Mouse (Mus musculus) forebrain, embryonic 14.5 days (tissue): ENCODE data around the gene Grm1. TPM values are rescaled to one million over a fixed set of nuclear protein-coding genes. Genes with fewer than 3 reads are reported as not detected.

Experiments
- ATAC-seq: fragments of 200-750 bp; cut with Nextera tagmentation; 2 replicates; pipeline ENCODE4 v1.8.0; 2017; ENCODE audit warnings: mild to moderate bottlenecking, moderate library complexity
- DNase-seq: peaks from one replicate; pipeline ENCODE4 v3.0.0-alpha.2; 2015; ENCODE audit warnings: low spot score
- H3K27ac ChIP-seq: fragments of 300-500 bp; sonication (generic); 2 replicates; pipeline ENCODE4 v1.5.1; 2014; ENCODE audit warnings: low read depth, mild to moderate bottlenecking, control low read depth, low read length, moderate library complexity
- H3K27me3 ChIP-seq: fragments of 300-500 bp; sonication (generic); replicated peaks from 2 replicates; pipeline ENCODE4 v1.6.1; 2014; ENCODE audit warnings: low read length, control low read depth, mixed read lengths; ENCODE audit not compliant: control insufficient read depth, insufficient read depth
- H3K36me3 ChIP-seq: fragments of 300-500 bp; sonication (generic); 2 replicates; pipeline ENCODE4 v1.6.1; 2014; ENCODE audit warnings: low read length, control low read depth; ENCODE audit not compliant: control insufficient read depth, insufficient read depth
- H3K4me1 ChIP-seq: fragments of 300-500 bp; sonication (generic); 2 replicates; pipeline ENCODE4 v1.6.1; 2014; ENCODE audit warnings: antibody characterized with exemption, low read length, control low read depth; ENCODE audit not compliant: control insufficient read depth, insufficient read depth
- H3K4me2 ChIP-seq: fragments of 300-500 bp; sonication (generic); 2 replicates; pipeline ENCODE4 v1.6.1; 2014; ENCODE audit warnings: mild to moderate bottlenecking, control low read depth, low read length
- H3K4me3 ChIP-seq: fragments of 300-500 bp; sonication (generic); 2 replicates; pipeline ENCODE4 v1.5.1; 2014; ENCODE audit warnings: low read depth, low read length, control low read depth
- H3K9ac ChIP-seq: fragments of 300-500 bp; sonication (generic); 2 replicates; pipeline ENCODE4 v1.6.1; 2014; ENCODE audit warnings: mild to moderate bottlenecking, low read length, control low read depth, moderate library complexity
- H3K9me3 ChIP-seq: fragments of 300-500 bp; sonication (generic); replicated peaks from 2 replicates; pipeline ENCODE4 v1.6.1; 2016; ENCODE audit warnings: low read length, control low read depth, mixed read lengths; ENCODE audit not compliant: control insufficient read depth
- WGBS: fragments of 180-500 bp; shearing (Covaris S2); extraction: QIAGEN DNeasy Blood & Tissue Kit; methylation state at CpG from one replicate; pipeline ENCODE4 v1.1.7; 2014; 5-methylcytosine and 5-hydroxymethylcytosine counted together
- polyA plus RNA-seq: library from polyadenylated mRNA; unstranded; fragments of >200 nt; fragmentation: Nextera tagmentation; extraction: Ambion mirVana; gene quantifications from 2 replicates; pipeline ENCODE4 v1.2.1, GENCODE M21; 2014

Gene Grm1
- polyA plus RNA-seq, result 2.0 and 3.3 TPM in 2 replicates

- Histone ChIP-seq H3K4me2 (peak within 1 kb of the TSS; percentile 58), H3K36me3 (no peaks in the 10 kb centered on the region), H3K9me3 (no peaks in the 10 kb centered on the region), H3K4me1 (peaks cover 4% of the 10 kb centered on the region; the same call in 1 of the 2 replicates), H3K4me3 (peak within 1 kb of the TSS; percentile 34), H3K27ac (no peak within 1 kb of the TSS), H3K9ac (peak within 1 kb of the TSS; percentile 40; the same call in 1 of the 2 replicates), H3K27me3 (peaks cover 27% of the 10 kb centered on the region)
- peak; percentile 56 for DNase-seq
- peak; percentile 81 for ATAC-seq
- 2% methylated on average over 24 of the region's 32 CpGs for WGBS
Measured at GRCm38 (mm10) chr10:11081611-11082398, at the start of gene Grm1. TSS of gene Grm1 (minus strand) at chr10:11082356.

DNA sequence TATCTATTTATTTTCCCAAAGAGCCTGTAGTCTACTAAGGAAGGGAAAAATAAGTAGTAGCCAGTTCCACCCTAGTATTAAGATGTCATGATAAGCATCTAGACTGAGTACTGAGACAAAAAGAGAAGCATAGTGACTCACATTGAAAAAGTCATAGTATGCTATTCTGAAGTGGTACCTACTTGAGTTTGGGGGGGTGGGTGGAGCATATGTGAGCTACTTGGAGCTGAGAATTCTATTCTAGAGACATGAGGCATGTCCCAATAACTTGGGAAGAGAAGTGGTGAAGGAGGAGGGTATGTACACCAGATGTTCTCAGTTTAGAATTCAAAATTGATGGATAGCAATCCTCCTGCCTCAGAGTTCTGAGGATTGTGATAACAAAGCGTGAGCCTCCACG lies 39.6 kb upstream of the Grm1 start:
- Histone ChIP-seq H3K36me3 (no peaks in the 10 kb centered on the region), H3K4me1 (no peaks in the 10 kb centered on the region), H3K27ac (no peak overlapping the region), H3K27me3 (no peaks in the 10 kb centered on the region), H3K4me2 (no peak overlapping the region), H3K4me3 (no peak overlapping the region), H3K9me3 (no peaks in the 10 kb centered on the region), H3K9ac (no peak overlapping the region)
- WGBS, result 96% methylated on average over 2 of the region's 2 CpGs
- no peak for ATAC-seq
- no peak for DNase-seq

DNA sequence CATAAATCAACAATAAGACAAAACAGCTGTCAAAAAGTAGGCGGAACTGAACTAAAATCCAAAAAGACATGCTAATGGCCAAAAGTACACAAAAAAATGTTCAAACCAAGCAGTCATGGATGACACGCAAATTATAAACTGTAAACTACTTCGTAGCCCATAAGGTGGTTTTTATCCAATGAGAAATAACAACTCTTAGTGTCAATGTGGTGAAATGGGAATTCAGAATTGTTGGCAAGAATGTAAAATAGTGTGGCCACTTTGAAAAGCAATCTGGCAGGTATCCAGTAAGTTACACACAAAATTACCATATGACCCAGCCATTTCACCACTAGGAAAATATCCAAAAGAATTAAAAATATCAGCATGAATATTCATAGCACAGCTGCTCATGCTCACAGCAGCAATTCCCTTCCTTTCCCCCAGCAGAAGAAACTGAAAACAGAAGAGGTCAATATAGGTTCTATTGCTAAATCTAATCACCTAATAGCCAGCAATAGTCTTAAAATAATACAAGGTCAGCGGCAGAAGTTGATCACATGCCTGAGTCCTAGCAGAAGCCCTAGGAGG lies 16.4 kb upstream of the Grm1 start:
- peak; percentile 52 for ATAC-seq
- 81% methylated on average over 4 of the region's 4 CpGs for WGBS

DNA sequence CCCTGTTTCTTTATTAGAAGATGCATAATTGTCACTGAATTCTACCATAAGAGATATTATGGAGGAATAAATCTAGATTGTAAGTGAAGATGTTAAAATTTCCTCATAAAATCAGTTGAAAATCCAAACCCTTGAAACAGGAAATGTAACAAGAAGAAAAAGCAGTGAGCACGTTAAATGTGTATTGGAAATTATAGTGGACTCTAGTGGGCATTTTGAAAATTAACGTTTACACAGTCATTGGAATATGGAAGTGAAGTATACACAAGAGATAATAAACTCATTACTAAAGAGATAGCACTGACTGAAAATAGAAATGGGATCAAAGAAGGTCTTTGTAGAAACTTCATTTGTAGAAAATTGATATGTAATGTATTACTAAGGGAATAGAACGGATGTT lies 4.2 kb upstream of the Grm1 start:
- H3K4me3 ChIP-seq, result no peak overlapping the region
- WGBS, result 91% methylated on average over 3 of the region's 3 CpGs
- peaks cover 8% of the 10 kb centered on the region for H3K27me3 ChIP-seq
- no peak overlapping the region for H3K4me2 ChIP-seq
- H3K36me3 ChIP-seq, result no peaks in the 10 kb centered on the region
- ATAC-seq (no peak), DNase-seq (no peak)
- H3K9ac ChIP-seq, result no peak overlapping the region
- H3K27ac ChIP-seq, result no peak overlapping the region
- H3K9me3 ChIP-seq, result no peaks in the 10 kb centered on the region
- H3K4me1 ChIP-seq, result no peaks in the 10 kb centered on the region

More for the DNA sequence above, 16.4 kb upstream of the Grm1 start:
- Histone ChIP-seq H3K27ac (no peak overlapping the region), H3K27me3 (no peaks in the 10 kb centered on the region), H3K36me3 (no peaks in the 10 kb centered on the region), H3K4me3 (no peak overlapping the region), H3K4me1 (0 out of 2 replicates have a peak, but pooled peaks cover 2% of the 10 kb centered on the region), H3K9ac (no peak overlapping the region), H3K9me3 (no peaks in the 10 kb centered on the region), H3K4me2 (no peak overlapping the region)
- DNase-seq, result peak; percentile 38

DNA sequence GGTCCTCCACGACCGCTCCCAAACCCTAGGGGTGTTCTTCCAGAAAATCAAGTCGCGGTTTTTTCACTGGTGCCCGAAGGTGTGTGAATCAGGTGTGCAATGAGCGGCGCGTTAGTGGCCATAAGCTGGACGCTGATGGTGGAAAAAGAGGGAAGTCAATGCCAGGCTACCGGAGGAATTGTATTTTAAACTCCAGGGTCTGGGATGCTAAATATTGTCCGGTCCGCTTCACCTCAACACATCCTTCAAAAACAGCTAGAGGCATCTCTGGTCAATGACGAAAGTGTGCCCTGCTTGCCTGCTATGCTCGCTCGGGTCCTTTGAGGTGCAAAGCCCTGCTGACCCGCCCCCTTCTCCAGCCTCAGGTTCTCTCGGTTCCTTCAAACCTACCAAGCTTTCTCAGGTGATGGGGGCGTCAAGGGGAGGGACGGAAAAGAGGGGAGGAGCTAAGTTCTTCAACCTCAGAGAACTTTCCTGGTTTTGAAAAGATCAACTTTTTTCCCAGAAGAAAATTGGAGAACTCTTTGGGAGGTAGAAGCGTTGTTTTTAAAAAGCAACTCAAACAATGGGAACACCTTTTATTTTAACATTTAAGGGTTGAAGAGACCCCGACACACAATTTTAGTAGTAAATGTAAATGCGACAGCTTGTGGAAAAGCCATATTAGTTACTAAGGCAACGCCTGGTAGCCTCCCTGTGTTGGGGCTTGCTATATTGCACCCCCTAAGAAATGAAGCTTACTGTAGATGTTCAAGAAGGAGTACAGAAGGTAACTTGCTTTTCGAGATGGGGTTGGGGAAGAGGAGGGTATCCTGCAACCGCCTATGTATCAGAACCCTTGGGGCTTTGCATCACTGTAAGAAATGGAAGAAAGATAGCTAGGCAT lies 1.2 kb downstream of the Grm1 start:
- no peaks in the 10 kb centered on the region for H3K36me3 ChIP-seq
- peaks cover 27% of the 10 kb centered on the region for H3K27me3 ChIP-seq
- peak overlapping the region; percentile 34 for H3K4me3 ChIP-seq
- no peaks in the 10 kb centered on the region for H3K9me3 ChIP-seq
- H3K27ac ChIP-seq, result no peak overlapping the region
- peak overlapping the region; percentile 40; the same call in 1 of the 2 replicates for H3K9ac ChIP-seq
- 8% methylated on average over 25 of the region's 25 CpGs for WGBS
- H3K4me2 ChIP-seq, result peak overlapping the region; percentile 58
- DNase-seq, result no peak
- peaks cover 4% of the 10 kb centered on the region; the same call in 1 of the 2 replicates for H3K4me1 ChIP-seq
- ATAC-seq, result peak; percentile 38; the same call in 1 of the 2 replicates

GRCm38 (mm10) chr10:11080013-11080724 lies 2.0 kb downstream of the Grm1 start:
- peak overlapping the region; percentile 58 for H3K4me2 ChIP-seq
- ATAC-seq (no peak), DNase-seq (peak; percentile 4)
- peaks cover 4% of the 10 kb centered on the region; the same call in 1 of the 2 replicates for H3K4me1 ChIP-seq
- no peaks in the 10 kb centered on the region for H3K36me3 ChIP-seq
- H3K27ac ChIP-seq, result no peak overlapping the region
- peak overlapping the region; percentile 25; the same call in 1 of the 2 replicates for H3K9ac ChIP-seq
- WGBS, result 9% methylated on average over 33 of the region's 33 CpGs
- H3K27me3 ChIP-seq, result peaks cover 27% of the 10 kb centered on the region
- H3K4me3 ChIP-seq, result peak overlapping the region; percentile 34
- H3K9me3 ChIP-seq, result no peaks in the 10 kb centered on the region

GRCm38 (mm10) chr10:11079506-11079905 lies 2.6 kb downstream of the Grm1 start:
- WGBS, result 72% methylated on average over 8 of the region's 8 CpGs
- Histone ChIP-seq H3K36me3 (no peaks in the 10 kb centered on the region), H3K27ac (no peak overlapping the region), H3K9me3 (no peaks in the 10 kb centered on the region), H3K4me1 (peaks cover 4% of the 10 kb centered on the region; the same call in 1 of the 2 replicates), H3K4me3 (0 out of 2 replicates have a peak overlapping the region, but pooled peaks have one; percentile 34), H3K4me2 (no peak overlapping the region; the same call in 1 of the 2 replicates), H3K27me3 (peaks cover 27% of the 10 kb centered on the region), H3K9ac (no peak overlapping the region)
- ATAC-seq (no peak), DNase-seq (no peak)

- no peak for ATAC-seq
- H3K9ac ChIP-seq, result no peak overlapping the region
- WGBS, result 79% methylated on average over 2 of the region's 2 CpGs
Measured at GRCm38 (mm10) chr10:11065136-11065535, 17.0 kb downstream of the Grm1 start.

More at GRCm38 (mm10) chr10:11065136-11065535, 17.0 kb downstream of the Grm1 start:
- Histone ChIP-seq H3K4me2 (no peak overlapping the region), H3K27me3 (no peaks in the 10 kb centered on the region), H3K4me1 (no peaks in the 10 kb centered on the region), H3K27ac (no peak overlapping the region), H3K9me3 (no peaks in the 10 kb centered on the region), H3K4me3 (no peak overlapping the region), H3K36me3 (no peaks in the 10 kb centered on the region)
- DNase-seq, result no peak
